Mouse (Mus musculus) B cell, adult (primary cell): ENCODE measurements around the gene Rgs5. TPM values are rescaled to one million over a fixed set of nuclear protein-coding genes. Genes with fewer than 3 reads are reported as not detected.

ENCODE experiments used
- total RNA-seq: library from RNA; stranded (reverse); gene quantifications from 4 replicates; pipeline ENCODE4 v1.2.4, GENCODE M21; 2023; ENCODE audit not compliant: inconsistent age

The Rgs5 gene
- not detected in 4 replicates for total RNA-seq

DNA sequence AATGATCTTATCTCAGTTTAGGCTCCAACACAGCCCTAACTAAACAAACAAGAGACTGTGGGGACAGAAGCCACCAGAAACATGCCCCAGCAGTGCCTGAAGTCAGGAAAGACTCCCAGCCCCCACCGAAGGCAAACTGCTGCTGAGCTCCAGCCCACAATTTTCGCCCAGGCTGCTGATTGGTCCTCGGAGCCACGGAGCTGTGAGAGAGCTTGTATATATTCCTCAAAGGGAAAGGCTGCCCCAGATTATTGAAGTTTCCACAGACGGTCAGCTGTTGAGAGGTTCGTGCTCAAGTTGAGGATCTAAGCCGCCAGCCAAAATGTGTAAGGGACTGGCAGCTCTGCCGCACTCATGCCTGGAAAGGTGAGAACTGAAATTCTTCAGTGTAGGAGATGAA, at the start of gene Rgs5:
TSS of gene Rgs5 (plus strand) at position 246 of the 400 bp plus-strand sequence.

Other genes starting within 250 kb of the Rgs5 start
- 1.6 to 3.0 TPM (median 2.2 TPM) in 4 replicates for gene Nuf2, start 124.0 kb upstream of the Rgs5 start, total RNA-seq
- not detected in 4 replicates for gene Rgs4, start 92.1 kb downstream of the Rgs5 start, total RNA-seq